Mouse (Mus musculus) megakaryocyte progenitor cell, adult 5-6 weeks (primary cell): Measurements from ENCODE around the gene Camsap2. TPM values are rescaled to one million over a fixed set of nuclear protein-coding genes. Genes with fewer than 3 reads are reported as not detected.
A peak's percentile ranks its signal among the peaks of the same experiment; 100 is the strongest.

Experiments
- ATAC-seq: replicated peaks from 2 replicates; pipeline ENCODE4 v1.8.0; 2016; ENCODE audit warnings: mild to moderate bottlenecking, moderate TSS enrichment, inconsistent platforms; ENCODE audit not compliant: poor library complexity
- total RNA-seq, 2 experiments: library from RNA; stranded (forward) in 1 of 2; stranded (reverse) in 1 of 2; fragments of 157-497, 149-512 nt in 1 of 2; fragments of 200-1000 nt in 1 of 2; gene quantifications; 2 replicates each; pipeline versions ENCODE4 v1.2.3 to v1.2.4; 2015 to 2017

Camsap2 gene
- 8.6 and 8.7 TPM in 2 replicates for total RNA-seq (2015)
- total RNA-seq (2017): 11.5 and 12.8 TPM in 2 replicates

GRCm38 (mm10) chr1:136345454-136346372 is at the start of gene Camsap2:
Gene Camsap2 (minus strand): TSS chr1:136346104.
- peak; percentile 74 for ATAC-seq

GRCm38 (mm10) chr1:136395073-136395472 is 49.2 kb upstream of the Camsap2 start:
- ATAC-seq: no peak

- peak; percentile 76 for ATAC-seq
These were observed 48.6 kb upstream of the Camsap2 start for GRCm38 (mm10) chr1:136394506-136394905.

GRCm38 (mm10) chr1:136386914-136387313 is 41.0 kb upstream of the Camsap2 start:
- ATAC-seq: no peak

GRCm38 (mm10) chr1:136381583-136381982 is 35.7 kb upstream of the Camsap2 start:
- no peak for ATAC-seq

GRCm38 (mm10) chr1:136381169-136381568 is 35.3 kb upstream of the Camsap2 start:
- no peak for ATAC-seq

GRCm38 (mm10) chr1:136380606-136381005 is 34.7 kb upstream of the Camsap2 start:
- ATAC-seq: no peak

GRCm38 (mm10) chr1:136380161-136380560 is 34.3 kb upstream of the Camsap2 start:
- no peak for ATAC-seq

GRCm38 (mm10) chr1:136379261-136379660 is 33.4 kb upstream of the Camsap2 start:
- ATAC-seq: no peak

GRCm38 (mm10) chr1:136365986-136366385 is 20.1 kb upstream of the Camsap2 start:
- ATAC-seq: no peak

- ATAC-seq: no peak
These were observed 18.8 kb upstream of the Camsap2 start for GRCm38 (mm10) chr1:136364711-136365110.

GRCm38 (mm10) chr1:136363035-136363434 is 17.1 kb upstream of the Camsap2 start:
- no peak for ATAC-seq

- ATAC-seq: no peak
These were observed 16.7 kb upstream of the Camsap2 start for GRCm38 (mm10) chr1:136362567-136362966.

GRCm38 (mm10) chr1:136361373-136361772 is 15.5 kb upstream of the Camsap2 start:
- no peak for ATAC-seq

- peak; percentile 77 for ATAC-seq
These were observed 15.0 kb upstream of the Camsap2 start for GRCm38 (mm10) chr1:136360909-136361308.

GRCm38 (mm10) chr1:136358841-136359360 is 13.0 kb upstream of the Camsap2 start:
- no peak for ATAC-seq

GRCm38 (mm10) chr1:136355651-136356050 is 9.7 kb upstream of the Camsap2 start:
- no peak for ATAC-seq

- ATAC-seq: no peak
These were observed 4.8 kb upstream of the Camsap2 start for GRCm38 (mm10) chr1:136350699-136351200.

GRCm38 (mm10) chr1:136348137-136348536 is 2.2 kb upstream of the Camsap2 start:
- ATAC-seq: no peak

GRCm38 (mm10) chr1:136347140-136347539 is 1.2 kb upstream of the Camsap2 start:
- ATAC-seq: peak; percentile 76

- ATAC-seq: peak; percentile 23
These were observed 600 bp upstream of the Camsap2 start for GRCm38 (mm10) chr1:136346373-136347035.
